Mouse (Mus musculus): ENCODE measurements around the gene Col8a2. TPM values are rescaled to one million over a fixed set of nuclear protein-coding genes. Genes with fewer than 3 reads are reported as not detected.

The Col8a2 gene
- total and polyA plus RNA-seq, 3 experiments = not detected

DNA sequence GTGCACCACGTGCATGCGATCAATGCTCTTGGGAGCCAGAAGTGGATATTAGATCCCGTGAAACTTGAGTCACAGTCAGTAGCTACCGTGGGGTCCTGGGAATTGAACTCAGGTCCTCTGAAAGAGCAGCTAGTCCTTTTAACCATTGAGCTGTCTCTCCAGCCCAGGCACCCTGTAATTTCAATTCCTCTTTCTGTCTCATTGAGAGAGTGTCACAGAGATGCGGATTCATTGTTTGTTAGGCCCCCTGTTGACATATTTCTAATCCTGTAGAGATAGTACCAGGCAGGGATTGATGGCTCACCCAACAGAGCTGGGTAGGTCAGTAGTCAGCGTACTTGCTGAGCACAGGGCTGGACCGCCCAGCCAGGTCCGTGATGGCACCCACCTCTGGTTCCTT lies 3.7 kb downstream of the Col8a2 start:
- no peaks in the 10 kb centered on the region for H3K36me3 ChIP-seq (replicated peaks in 1 of 2; ENCODE audit: control insufficient read depth in 1 of 2, insufficient read depth in 1 of 2, low read length in 1 of 2)
- H3K9me3 ChIP-seq (replicated peaks; ENCODE audit: low read length) = no peaks in the 10 kb centered on the region
- no peak overlapping the region for H3K27ac ChIP-seq (ENCODE audit: insufficient read depth, low read depth)
- peak; percentile 23 for DNase-seq (ENCODE audit: extremely low read depth)
- peaks cover 0 to 12% of the 10 kb centered on the region in 2 experiments; a peak in 2 of 4 replicates for H3K4me1 ChIP-seq (ENCODE audit: control insufficient read depth in 1 of 2, insufficient read depth in 2 of 2)
- H3K27me3 ChIP-seq (replicated peaks) = peaks cover 22% of the 10 kb centered on the region
- H3K9ac ChIP-seq (ENCODE audit: insufficient read depth, low read depth) = no peak overlapping the region
- no peaks in the 10 kb centered on the region for H3K79me2 ChIP-seq (replicated peaks; ENCODE audit: control insufficient read depth, extremely low read depth, insufficient read depth, poor library complexity, severe bottlenecking)
- dilution Hi-C loops (cut with MboI; ENCODE audit: extremely low pct_ligation_motif_present, extremely low pct_unique_long_range_greater_than_20kb, low sequenced_read_pairs) (no loop called here), in situ Hi-C loops (cut with MboI; ENCODE audit: low pct_ligation_motif_present, low pct_unique_long_range_greater_than_20kb, low sequenced_read_pairs) (no loop called here)
- TF ChIP-seq IRF4 (IDR thresholded peaks at IDR 0.05; ENCODE audit: low read depth, low read length) (peak; percentile 56; the same call in 1 of the 2 replicates), CHD2 (IDR thresholded peaks at IDR 0.05; ENCODE audit: low read length) (no peak), SMC3 (IDR thresholded peaks at IDR 0.05; ENCODE audit: low read depth, low read length) (no peak), EP300 (IDR thresholded peaks at IDR 0.05; ENCODE audit: low read length) (no peak)
- no peak overlapping the region for H3K4me2 ChIP-seq (ENCODE audit: insufficient read depth, low read depth, poor library complexity, severe bottlenecking)
- H3K4me3 ChIP-seq (replicated peaks in 1 of 3; ENCODE audit: low read depth in 2 of 3, low read length in 2 of 3, poor library complexity in 1 of 3) = no peak overlapping the region

DNA sequence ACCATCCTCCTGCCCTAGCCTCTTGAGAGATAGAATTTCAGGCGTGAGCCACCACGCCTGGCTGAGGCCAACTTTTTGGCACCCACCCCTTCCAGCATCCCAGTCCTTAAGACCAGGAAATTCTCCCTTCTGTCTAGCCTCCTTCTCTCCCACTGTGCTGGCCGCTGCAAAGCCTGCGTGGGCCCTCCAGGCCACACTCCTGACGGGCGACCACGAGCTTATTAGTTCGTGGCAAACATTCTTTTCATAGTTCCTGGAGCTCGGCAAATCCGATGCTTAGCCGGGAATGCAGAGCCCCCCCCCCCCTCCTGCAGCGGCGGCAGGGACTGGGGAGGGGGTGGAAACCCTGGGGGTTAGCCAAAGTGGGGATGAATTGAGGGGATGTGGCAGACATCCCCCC lies 4.6 kb downstream of the Col8a2 start:
- H3K9ac ChIP-seq (ENCODE audit: insufficient read depth, low read depth) = no peak overlapping the region
- no peak overlapping the region for H3K4me3 ChIP-seq (replicated peaks in 1 of 3; ENCODE audit: low read depth in 2 of 3, low read length in 2 of 3, poor library complexity in 1 of 3)
- H3K4me1 ChIP-seq (ENCODE audit: control insufficient read depth in 1 of 2, insufficient read depth in 2 of 2) = peaks cover 0 to 13% of the 10 kb centered on the region in 2 experiments; a peak in 2 of 4 replicates

GRCm38 (mm10) chr4:126295152-126295551 lies 8.6 kb downstream of the Col8a2 start:
- Histone ChIP-seq H3K27ac (ENCODE audit: insufficient read depth, low read depth) (no peak overlapping the region), H3K36me3 (replicated peaks in 1 of 2; ENCODE audit: control insufficient read depth in 1 of 2, insufficient read depth in 1 of 2, low read length in 1 of 2) (no peaks in the 10 kb centered on the region), H3K9ac (ENCODE audit: insufficient read depth, low read depth) (no peak overlapping the region), H3K4me1 (ENCODE audit: control insufficient read depth in 1 of 2, insufficient read depth in 2 of 2) (peaks cover 0 to 10% of the 10 kb centered on the region in 2 experiments; a peak in 2 of 4 replicates), H3K79me2 (replicated peaks; ENCODE audit: control insufficient read depth, extremely low read depth, insufficient read depth, poor library complexity, severe bottlenecking) (no peaks in the 10 kb centered on the region), H3K4me3 (replicated peaks in 1 of 3; ENCODE audit: low read depth in 2 of 3, low read length in 2 of 3, poor library complexity in 1 of 3) (no peak overlapping the region), H3K9me3 (replicated peaks; ENCODE audit: low read length) (peaks cover 2% of the 10 kb centered on the region), H3K4me2 (ENCODE audit: insufficient read depth, low read depth, poor library complexity, severe bottlenecking) (no peak overlapping the region), H3K27me3 (replicated peaks) (peaks cover 34% of the 10 kb centered on the region)
- dilution Hi-C loops (cut with MboI; ENCODE audit: extremely low pct_ligation_motif_present, extremely low pct_unique_long_range_greater_than_20kb, low sequenced_read_pairs) (no loop called here), in situ Hi-C loops (cut with MboI; ENCODE audit: low pct_ligation_motif_present, low pct_unique_long_range_greater_than_20kb, low sequenced_read_pairs) (no loop called here)
- DNase-seq (ENCODE audit: extremely low read depth) = peak; percentile 30
- TF ChIP-seq SMC3 (IDR thresholded peaks at IDR 0.05; ENCODE audit: low read depth, low read length) = no peak
- peak; percentile 61 for TF ChIP-seq ETS1 (conservative IDR thresholded peaks at IDR 0.05; ENCODE audit: low read depth, low read length)

More for the DNA sequence above, 4.6 kb downstream of the Col8a2 start:
- Histone ChIP-seq H3K27me3 (replicated peaks) (peaks cover 16% of the 10 kb centered on the region), H3K4me2 (ENCODE audit: insufficient read depth, low read depth, poor library complexity, severe bottlenecking) (no peak overlapping the region), H3K9me3 (replicated peaks; ENCODE audit: low read length) (no peaks in the 10 kb centered on the region), H3K36me3 (replicated peaks in 1 of 2; ENCODE audit: control insufficient read depth in 1 of 2, insufficient read depth in 1 of 2, low read length in 1 of 2) (no peaks in the 10 kb centered on the region), H3K27ac (ENCODE audit: insufficient read depth, low read depth) (no peak overlapping the region), H3K79me2 (replicated peaks; ENCODE audit: control insufficient read depth, extremely low read depth, insufficient read depth, poor library complexity, severe bottlenecking) (no peaks in the 10 kb centered on the region)
- dilution Hi-C loops (cut with MboI; ENCODE audit: extremely low pct_ligation_motif_present, extremely low pct_unique_long_range_greater_than_20kb, low sequenced_read_pairs) = no loop called here
- no peak for DNase-seq (ENCODE audit: extremely low read depth)
- in situ Hi-C loops (cut with MboI; ENCODE audit: low pct_ligation_motif_present, low pct_unique_long_range_greater_than_20kb, low sequenced_read_pairs) = no loop called here
- TF ChIP-seq POLR2A (IDR thresholded peaks at IDR 0.05; ENCODE audit: low read depth, low read length) = no peak
- no peak for TF ChIP-seq UBTF (IDR thresholded peaks at IDR 0.05; ENCODE audit: low read depth, low read length)
- no peak for TF ChIP-seq E2F4 (IDR thresholded peaks at IDR 0.05; ENCODE audit: insufficient replicate concordance, low read depth, low read length)
- TF ChIP-seq SMC3 (IDR thresholded peaks at IDR 0.05; ENCODE audit: low read depth, low read length) = no peak
- no peak for TF ChIP-seq ZNF384 (IDR thresholded peaks at IDR 0.05; ENCODE audit: low read depth, low read length)
- TF ChIP-seq IRF4 (IDR thresholded peaks at IDR 0.05; ENCODE audit: low read depth, low read length) = no peak

Data from CH12.LX (cell line).